Mouse (Mus musculus): ENCODE measurements around the gene Coa6. TPM values are rescaled to one million over a fixed set of nuclear protein-coding genes. Genes with fewer than 3 reads are reported as not detected.

The Coa6 gene
- polyA plus RNA-seq (2015; fragmentation: Nextera tagmentation; extraction: Ambion mirVana) = 38.9 and 48.5 TPM in 2 replicates

GRCm38 (mm10) chr8:126422174-126422919 is at the start of gene Coa6:
Gene Coa6, plus strand, starts transcription at chr8:126422515.

GRCm38 (mm10) chr8:126474299-126475187 is 52.2 kb downstream of the Coa6 start, which contains the start of gene Tarbp1:
Gene Tarbp1, minus strand, starts transcription at chr8:126475065.

Other genes starting within 250 kb of the Coa6 start
- gene Slc35f3, start 124.0 kb upstream of the Coa6 start, polyA plus RNA-seq (2015; fragmentation: Nextera tagmentation; extraction: Ambion mirVana) = 0.08 and 0.18 TPM in 2 replicates
- 1.1 and 1.2 TPM in 2 replicates for gene Tarbp1, start 52.5 kb downstream of the Coa6 start, polyA plus RNA-seq (2015; fragmentation: Nextera tagmentation; extraction: Ambion mirVana)
- gene Irf2bp2, start 171.5 kb downstream of the Coa6 start, polyA plus RNA-seq (2015; fragmentation: Nextera tagmentation; extraction: Ambion mirVana) = 9.9 and 11.2 TPM in 2 replicates